8 mouse cellular contexts compared by ENCODE assay signal in genomic region chr11:8623852-8624178, GRCm38 (mm10). TPM values are rescaled to one million over a fixed set of nuclear protein-coding genes. Genes with fewer than 3 reads are reported as not detected.
DNase-seq lines count a peak whose midpoint lies in the region; ATAC-seq lines count a peak whose summit lies in the region.

No protein-coding gene starts in this region.

- ATAC-seq in kidney, embryonic 15.5 days (replicated peaks; ENCODE audit: low FRiP score) = no peak
- ATAC-seq in embryonic facial prominence, embryonic 11.5 days (replicated peaks; ENCODE audit: insufficient number of reproducible peaks, low FRiP score, low TSS enrichment, low read depth) = no peak
- no peak for ATAC-seq in hindbrain, embryonic 16.5 days
- ATAC-seq in midbrain, embryonic 16.5 days = no peak

- peak overlapping the region; percentile 85 for H3K27ac ChIP-seq in kidney, embryonic 15.5 days
- peak overlapping the region; percentile 93 for H3K27ac ChIP-seq in embryonic facial prominence, embryonic 11.5 days (replicated peaks; ENCODE audit: low read depth, low read length)
- H3K27ac ChIP-seq in hindbrain, embryonic 16.5 days (ENCODE audit: low read depth, low read length) = no peak overlapping the region
- H3K27ac ChIP-seq in midbrain, embryonic 16.5 days (ENCODE audit: low read length) = no peak overlapping the region

- no peaks in the 10 kb centered on the region for H3K9me3 ChIP-seq in kidney, embryonic 15.5 days (replicated peaks)
- H3K9me3 ChIP-seq in embryonic facial prominence, embryonic 11.5 days (replicated peaks; ENCODE audit: control insufficient read depth, low read length) = no peaks in the 10 kb centered on the region
- H3K9me3 ChIP-seq in hindbrain, embryonic 16.5 days (ENCODE audit: control insufficient read depth, low read length) = no peaks in the 10 kb centered on the region
- no peaks in the 10 kb centered on the region for H3K9me3 ChIP-seq in midbrain, embryonic 16.5 days (replicated peaks; ENCODE audit: control insufficient read depth, low read length, poor library complexity, severe bottlenecking)

- H3K36me3 ChIP-seq in kidney, embryonic 15.5 days = no peaks in the 10 kb centered on the region
- no peaks in the 10 kb centered on the region for H3K36me3 ChIP-seq in embryonic facial prominence, embryonic 11.5 days (replicated peaks; ENCODE audit: control insufficient read depth, insufficient read depth, low read depth, low read length)
- no peaks in the 10 kb centered on the region for H3K36me3 ChIP-seq in hindbrain, embryonic 16.5 days (ENCODE audit: control insufficient read depth, insufficient read depth, low read length)
- no peaks in the 10 kb centered on the region for H3K36me3 ChIP-seq in midbrain, embryonic 16.5 days (ENCODE audit: control insufficient read depth, insufficient read depth, low read length)

- peak overlapping the region; percentile 99 for H3K4me2 ChIP-seq in kidney, embryonic 15.5 days
- H3K4me2 ChIP-seq in embryonic facial prominence, embryonic 11.5 days (ENCODE audit: low read depth, low read length) = peak overlapping the region; percentile 90
- H3K4me2 ChIP-seq in hindbrain, embryonic 16.5 days (ENCODE audit: low read length) = peak overlapping the region; percentile 99
- H3K4me2 ChIP-seq in midbrain, embryonic 16.5 days (ENCODE audit: low read length) = peak overlapping the region; percentile 92

- no peak for DNase-seq in kidney, adult 18-20 months
- no peak for DNase-seq in embryonic facial prominence, embryonic 11.5 days (ENCODE audit: low spot score)
- no peak for DNase-seq in adrenal gland, adult 2 months
- DNase-seq in ovary, postnatal 14 days (ENCODE audit: low spot score) = no peak
- DNase-seq in ovary, postnatal 10 days (ENCODE audit: low spot score) = no peak

- H3K27me3 ChIP-seq in kidney, embryonic 15.5 days = no peaks in the 10 kb centered on the region
- no peaks in the 10 kb centered on the region for H3K27me3 ChIP-seq in embryonic facial prominence, embryonic 11.5 days (ENCODE audit: control insufficient read depth, insufficient read depth, low read length)
- H3K27me3 ChIP-seq in hindbrain, embryonic 16.5 days (replicated peaks; ENCODE audit: control insufficient read depth, insufficient read depth, low read length) = no peaks in the 10 kb centered on the region; the same call in 1 of the 2 replicates
- no peaks in the 10 kb centered on the region for H3K27me3 ChIP-seq in midbrain, embryonic 16.5 days (ENCODE audit: control insufficient read depth, insufficient read depth, low read depth, low read length)

- peaks cover 71% of the 10 kb centered on the region for H3K4me1 ChIP-seq in kidney, embryonic 15.5 days
- H3K4me1 ChIP-seq in embryonic facial prominence, embryonic 11.5 days (ENCODE audit: control insufficient read depth, insufficient read depth, low read length) = peaks cover 3% of the 10 kb centered on the region
- H3K4me1 ChIP-seq in hindbrain, embryonic 16.5 days (ENCODE audit: control insufficient read depth, insufficient read depth, low read depth, low read length) = peaks cover 4% of the 10 kb centered on the region
- peaks cover 7% of the 10 kb centered on the region; the same call in 1 of the 2 replicates for H3K4me1 ChIP-seq in midbrain, embryonic 16.5 days (ENCODE audit: control insufficient read depth, insufficient read depth, low read length)

- WGBS in kidney, embryonic 15.5 days = 2% methylated on average over 20 of the region's 20 CpGs
- 2% methylated on average over 20 of the region's 20 CpGs for WGBS in embryonic facial prominence, embryonic 11.5 days
- WGBS in hindbrain, embryonic 16.5 days = 4% methylated on average over 20 of the region's 20 CpGs
- WGBS in midbrain, embryonic 16.5 days = 4% methylated on average over 18 of the region's 20 CpGs

- H3K9ac ChIP-seq in kidney, embryonic 15.5 days = peak overlapping the region; percentile 84
- H3K9ac ChIP-seq in embryonic facial prominence, embryonic 11.5 days (replicated peaks; ENCODE audit: low read length) = peak overlapping the region; percentile 86
- H3K9ac ChIP-seq in hindbrain, embryonic 16.5 days (ENCODE audit: low read depth, low read length) = peak overlapping the region; percentile 82
- H3K9ac ChIP-seq in midbrain, embryonic 16.5 days (ENCODE audit: low read depth, low read length) = peak overlapping the region; percentile 80

- H3K4me3 ChIP-seq in kidney, embryonic 15.5 days (replicated peaks) = peak overlapping the region; percentile 77
- peak overlapping the region; percentile 77 for H3K4me3 ChIP-seq in embryonic facial prominence, embryonic 11.5 days (ENCODE audit: low read depth, low read length)
- H3K4me3 ChIP-seq in hindbrain, embryonic 16.5 days (ENCODE audit: low read length) = peak overlapping the region; percentile 75
- peak overlapping the region; percentile 72 for H3K4me3 ChIP-seq in midbrain, embryonic 16.5 days (ENCODE audit: low read depth, low read length)

RNA-seq across cellular contexts. Expression of gene Tns3, which starts 40.5 kb away (rescaled TPM):
- polyA plus RNA-seq in kidney, embryonic 15.5 days (2015; fragmentation: Nextera tagmentation; extraction: Ambion mirVana) = 25.7 and 27.7 TPM in 2 replicates
- polyA plus RNA-seq in embryonic facial prominence, embryonic 11.5 days (2014; fragmentation: Nextera tagmentation; extraction: Ambion mirVana) = 14.9 and 15.6 TPM in 2 replicates
- 7.5 and 8.6 TPM in 2 replicates for polyA plus RNA-seq in hindbrain, embryonic 16.5 days (2015; fragmentation: Nextera tagmentation; extraction: Ambion mirVana)
- 5.3 TPM in 2 replicates for polyA plus RNA-seq in midbrain, embryonic 16.5 days (2015; fragmentation: Nextera tagmentation; extraction: Ambion mirVana)
- 10 to 100 TPM; 57.2 to 67.7 TPM for total RNA-seq in adrenal gland, adult 2 months (2021)
- polyA plus RNA-seq in adrenal gland, adult 2 months (2012; rRNA removed) = 39.2 and 44.2 TPM in 2 replicates

Comparison
In these comparisons a context has a peak if more than half of its experiments do, and no peak if none do; other contexts are left out.
1. H3K27ac ChIP-seq: peak in kidney, embryonic 15.5 days (single experiment) and embryonic facial prominence, embryonic 11.5 days (single experiment); none in hindbrain, embryonic 16.5 days (single experiment) and midbrain, embryonic 16.5 days (single experiment).
2. Peak in every context shown above with its lines, with median percentiles within 50 percentile points of each other: H3K4me2 ChIP-seq, H3K4me3 ChIP-seq and H3K9ac ChIP-seq.